Mouse (Mus musculus) brown adipose tissue, adult 24 weeks (tissue): ENCODE results near the gene Ccl19. TPM values are rescaled to one million over a fixed set of nuclear protein-coding genes. Genes with fewer than 3 reads are reported as not detected.
"Not testable (repeated sequence)": the region's sequence is repeated elsewhere in the genome, so short reads cannot be mapped to it uniquely, and the experiment has no call there.

Experiments used
- H3K27ac ChIP-seq: fragments of 200-500 bp; replicated peaks from 2 replicates; pipeline ENCODE4 v1.5.1; 2012; ENCODE audit warnings: low read depth, mild to moderate bottlenecking, low read length
- H3K4me1 ChIP-seq: fragments of 200-500 bp; 2 replicates; pipeline ENCODE4 v1.6.1; 2012; ENCODE audit warnings: low read length, mixed read lengths; ENCODE audit not compliant: control insufficient read depth, insufficient read depth, insufficient read length
- H3K4me3 ChIP-seq: fragments of 200-500 bp; 2 replicates; pipeline ENCODE4 v1.5.1; 2012; ENCODE audit warnings: low read depth, mild to moderate bottlenecking, low read length, moderate library complexity; ENCODE audit not compliant: insufficient read depth
- polyA plus RNA-seq: library from polyadenylated mRNA; stranded (reverse); fragments of >200 nt; gene quantifications from 2 replicates; pipeline ENCODE4 v1.2.4, GENCODE M21; 2012; ENCODE audit not compliant: missing spikeins, insufficient read depth, insufficient read length

The Ccl19 gene
- not detected in 2 replicates for polyA plus RNA-seq

- H3K27ac ChIP-seq, H3K4me3 ChIP-seq, H3K4me1 ChIP-seq: not testable (repeated sequence)
Observed at GRCm38 (mm10) chr4:42756477-42756876, at the start of gene Ccl19. Gene Ccl19, minus strand, starts transcription at chr4:42756577.

- H3K4me1 ChIP-seq, H3K4me3 ChIP-seq, H3K27ac ChIP-seq: not testable (repeated sequence)
Observed at GRCm38 (mm10) chr4:42773893-42774292, 17.5 kb upstream of the Ccl19 start, which contains the start of gene Ccl21a. Gene Ccl21a, minus strand, starts transcription at chr4:42773993.

- H3K27ac ChIP-seq, H3K4me3 ChIP-seq, H3K4me1 ChIP-seq: not testable (repeated sequence)
Observed at GRCm38 (mm10) chr4:42735245-42735644, 21.1 kb downstream of the Ccl19 start, which contains the start of gene 4930578G10Rik. Gene 4930578G10Rik, plus strand, starts transcription at chr4:42735545.

Other genes starting within 250 kb of the Ccl19 start
- gene Fam205a2, start 228.4 kb downstream of the Ccl19 start, polyA plus RNA-seq = not detected in 2 replicates
- not detected in 2 replicates for gene Gm10591, start 144.4 kb downstream of the Ccl19 start, polyA plus RNA-seq
- 3.0 TPM in 1 of 2 replicates, not detected in the other for gene Gm2564, start 126.9 kb downstream of the Ccl19 start, polyA plus RNA-seq
- gene Ccl27b, start 101.3 kb downstream of the Ccl19 start, polyA plus RNA-seq = not detected in 2 replicates
- not detected in 2 replicates for gene Il11ra2, start 94.7 kb downstream of the Ccl19 start, polyA plus RNA-seq
- not detected in 2 replicates for gene 4930578G10Rik, start 21.0 kb downstream of the Ccl19 start, polyA plus RNA-seq
- gene Ccl21a, start 17.4 kb upstream of the Ccl19 start, polyA plus RNA-seq = 6.6 and 36.9 TPM in 2 replicates
- gene Fam205a1, start 97.3 kb upstream of the Ccl19 start, polyA plus RNA-seq = not detected in 2 replicates
- not detected in 2 replicates for gene Gm12394, start 100.2 kb upstream of the Ccl19 start, polyA plus RNA-seq
- not detected in 2 replicates for gene Fam205c, start 117.7 kb upstream of the Ccl19 start, polyA plus RNA-seq
- not detected in 2 replicates for gene Phf24, start 160.1 kb upstream of the Ccl19 start, polyA plus RNA-seq
- 5.4 and 5.8 TPM in 2 replicates for gene Dnajb5, start 193.2 kb upstream of the Ccl19 start, polyA plus RNA-seq
- not detected in 2 replicates for gene 1700022I11Rik, start 213.0 kb upstream of the Ccl19 start, polyA plus RNA-seq
- gene Vcp, start 243.9 kb upstream of the Ccl19 start, polyA plus RNA-seq = 139 and 156 TPM in 2 replicates